In genomic region chr17:83201257-83201656, GRCm38 (mm10) we compare ENCODE assay signal across 15 mouse cellular contexts. TPM values are rescaled to one million over a fixed set of nuclear protein-coding genes. Genes with fewer than 3 reads are reported as not detected.
DNase-seq lines count a peak whose midpoint lies in the region; ATAC-seq and TF ChIP-seq lines count a peak whose summit lies in the region.
"Had no signal": no experiment of that assay in that cellular context is flagged by ENCODE, and none has a peak within 500 bp of the region (broad histone marks: within the 10 kb centered on the region; RNA-seq: fewer than 3 reads in every experiment).

No protein-coding gene starts in this region.

- H3K36me3 ChIP-seq in heart, embryonic 13.5 days = no peaks in the 10 kb centered on the region
- H3K36me3 ChIP-seq in heart, adult 2 months (ENCODE audit: control insufficient read depth, insufficient read depth, low read length) = no peaks in the 10 kb centered on the region
- no peaks in the 10 kb centered on the region for H3K36me3 ChIP-seq in limb, embryonic 10.5 days
- H3K36me3 ChIP-seq: lung, embryonic 15.5 days had no signal

- no peak for TF ChIP-seq EP300 in heart, adult 2 months (IDR thresholded peaks at IDR 0.05; ENCODE audit: insufficient read depth, low read depth, low read length)

- peak overlapping the region; percentile 15; the same call in 1 of the 2 replicates for H3K9ac ChIP-seq in heart, embryonic 13.5 days
- H3K9ac ChIP-seq in heart, adult 2 months (ENCODE audit: low read depth, low read length) = no peak overlapping the region
- H3K9ac ChIP-seq: lung, embryonic 15.5 days had no signal

- TF ChIP-seq POLR2A in heart, adult 2 months (IDR thresholded peaks at IDR 0.05; ENCODE audit: insufficient read depth, low read depth, low read length) = no peak
- TF ChIP-seq POLR2A in brain, embryonic 14.5 days (IDR thresholded peaks at IDR 0.05; ENCODE audit: borderline replicate concordance, extremely low read depth, insufficient read depth, insufficient read length, poor library complexity, severe bottlenecking) = no peak

- H3K4me2 ChIP-seq in heart, embryonic 13.5 days = no peak overlapping the region
- H3K4me2 ChIP-seq: lung, embryonic 15.5 days had no signal

- WGBS in heart, embryonic 13.5 days = 28% methylated on average over 6 of the region's 6 CpGs
- whole genome bisulfite sequencing in heart, adult 2 months = 46% methylated on average over 6 of the region's 6 CpGs
- 41% methylated on average over 6 of the region's 6 CpGs for WGBS in limb, embryonic 10.5 days

- H3K9me3 ChIP-seq in heart, embryonic 13.5 days = no peaks in the 10 kb centered on the region
- H3K9me3 ChIP-seq in limb, embryonic 10.5 days (replicated peaks) = no peaks in the 10 kb centered on the region
- H3K9me3 ChIP-seq: lung, embryonic 15.5 days had no signal

- ATAC-seq in heart, embryonic 13.5 days (ENCODE audit: extremely low read depth, insufficient number of reproducible peaks, low FRiP score, low TSS enrichment) = no peak
- ATAC-seq: hindbrain, postnatal 0 days had no signal

- H3K27ac ChIP-seq in heart, embryonic 13.5 days (replicated peaks) = no peak overlapping the region
- H3K27ac ChIP-seq in heart, adult 2 months = no peak overlapping the region
- 0 out of 2 replicates have a peak overlapping the region, but pooled peaks have one; percentile 31 for H3K27ac ChIP-seq in limb, embryonic 10.5 days
- H3K27ac ChIP-seq: hindbrain, postnatal 0 days; left cerebral cortex, adult 2 months; lung, embryonic 15.5 days had no signal

- no peaks in the 10 kb centered on the region for H3K79me2 ChIP-seq in heart, adult 2 months (replicated peaks; ENCODE audit: control insufficient read depth, insufficient read depth, low read length)

- intact Hi-C loops in heart, adult 2 months (cut with DNase I) = no loop called here

- no peak for DNase-seq in heart, adult 2 months
- DNase-seq in kidney, postnatal 4 days = peak; percentile 40 to 63
- no peak for DNase-seq in kidney, adult 8-10 months
- DNase-seq in brain, embryonic 14.5 days (ENCODE audit: low read depth) = peak; percentile 60
- no peak for DNase-seq in limb, embryonic 10.5 days (ENCODE audit: low spot score)
- no peak for DNase-seq in thymus, postnatal 36 days
- DNase-seq in cerebellum, postnatal 10 days = no peak
- DNase-seq: adrenal gland, adult 2 months; cerebellum, adult 11-12 months; heart, adult 11 months; thymus, postnatal 14 days had no signal

- peaks cover 70% of the 10 kb centered on the region for H3K4me1 ChIP-seq in heart, embryonic 13.5 days
- peaks cover 6% of the 10 kb centered on the region for H3K4me1 ChIP-seq in heart, adult 2 months (ENCODE audit: control insufficient read depth, insufficient read depth, low read length)
- peaks cover 75% of the 10 kb centered on the region for H3K4me1 ChIP-seq in limb, embryonic 10.5 days

- no peak for TF ChIP-seq CTCF in heart, adult 2 months (IDR thresholded peaks at IDR 0.05)
- TF ChIP-seq CTCF in brain, embryonic 14.5 days (IDR thresholded peaks at IDR 0.05; ENCODE audit: borderline replicate concordance, extremely low read depth, insufficient read depth, insufficient read length) = no peak

- H3K27me3 ChIP-seq in heart, embryonic 13.5 days (replicated peaks) = no peaks in the 10 kb centered on the region
- no peaks in the 10 kb centered on the region for H3K27me3 ChIP-seq in heart, adult 2 months (ENCODE audit: control insufficient read depth, insufficient read depth, low read length)
- H3K27me3 ChIP-seq in limb, embryonic 10.5 days (ENCODE audit: low read depth, poor library complexity, severe bottlenecking) = peaks cover 99% of the 10 kb centered on the region
- H3K27me3 ChIP-seq: lung, embryonic 15.5 days had no signal

- H3K4me3 ChIP-seq in heart, embryonic 13.5 days = no peak overlapping the region
- H3K4me3 ChIP-seq in heart, adult 2 months = no peak overlapping the region
- no peak overlapping the region for H3K4me3 ChIP-seq in limb, embryonic 10.5 days
- H3K4me3 ChIP-seq: left cerebral cortex, adult 2 months; lung, embryonic 15.5 days had no signal

RNA-seq across cellular contexts. Expression of gene Pkdcc, which starts 13.8 kb away (rescaled TPM):
- 10.1 and 11.1 TPM in 2 replicates for polyA plus RNA-seq in heart, embryonic 13.5 days (2015; fragmentation: Nextera tagmentation; extraction: Ambion mirVana)
- 10 to 100 TPM; 45.5 to 45.7 TPM for total RNA-seq in heart, adult 2 months (2021)
- 63.0 and 81.8 TPM in 2 replicates for polyA plus RNA-seq in heart, adult 2 months (2012; rRNA removed)
- polyA plus RNA-seq in brain, embryonic 14.5 days (2012; rRNA removed) = 53.3 and 82.8 TPM in 2 replicates
- 32.4 and 34.8 TPM in 2 replicates for polyA plus RNA-seq in limb, embryonic 10.5 days (2016; fragmentation: Nextera tagmentation; extraction: Ambion mirVana)

Comparison
In these comparisons a context has a peak if more than half of its experiments do, and no peak if none do; other contexts are left out.
1. DNase-seq: peak in kidney, postnatal 4 days (2 of 2) and brain, embryonic 14.5 days (single experiment); none in heart, adult 2 months (0 of 2), kidney, adult 8-10 months (0 of 2), limb, embryonic 10.5 days (single experiment), thymus, postnatal 36 days (0 of 2) and cerebellum, postnatal 10 days (0 of 2).